Mouse (Mus musculus) right cerebral cortex, postnatal 4 days (tissue): ENCODE measurements around the gene Bid.

Experiments used
- DNase-seq: peaks from one replicate; pipeline ENCODE4 v3.0.0-alpha.2; 2022

Gene Bid

GRCm38 (mm10) chr6:120916074-120916971 lies at the start of gene Bid:
Gene Bid, minus strand, starts transcription at chr6:120916853.
- DNase-seq: peak; percentile 75

- DNase-seq: no peak
Measured at GRCm38 (mm10) chr6:120965814-120966213, 49.2 kb upstream of the Bid start.

GRCm38 (mm10) chr6:120964179-120964578 lies 47.5 kb upstream of the Bid start:
- DNase-seq: no peak

- no peak for DNase-seq
Measured at GRCm38 (mm10) chr6:120960338-120961030, 43.8 kb upstream of the Bid start.

GRCm38 (mm10) chr6:120957331-120957730 lies 40.7 kb upstream of the Bid start:
- DNase-seq: no peak

- DNase-seq: no peak
Measured at GRCm38 (mm10) chr6:120956259-120957161, 39.9 kb upstream of the Bid start.

GRCm38 (mm10) chr6:120955215-120955614 lies 38.6 kb upstream of the Bid start:
- DNase-seq: no peak

- no peak for DNase-seq
Measured at GRCm38 (mm10) chr6:120954241-120954640, 37.6 kb upstream of the Bid start.

GRCm38 (mm10) chr6:120952475-120952874 lies 35.8 kb upstream of the Bid start:
- DNase-seq: no peak

- DNase-seq: no peak
Measured at GRCm38 (mm10) chr6:120951311-120951710, 34.7 kb upstream of the Bid start.

- no peak for DNase-seq
Measured at GRCm38 (mm10) chr6:120945510-120945909, 28.9 kb upstream of the Bid start.

- no peak for DNase-seq
Measured at GRCm38 (mm10) chr6:120943964-120944363, 27.3 kb upstream of the Bid start.

GRCm38 (mm10) chr6:120943551-120943950 lies 26.9 kb upstream of the Bid start:
- DNase-seq: no peak

- no peak for DNase-seq
Measured at GRCm38 (mm10) chr6:120943079-120943478, 26.4 kb upstream of the Bid start.

GRCm38 (mm10) chr6:120941575-120941974 lies 24.9 kb upstream of the Bid start:
- no peak for DNase-seq

- no peak for DNase-seq
Measured at GRCm38 (mm10) chr6:120941084-120941481, 24.4 kb upstream of the Bid start.

GRCm38 (mm10) chr6:120940446-120941083 lies 23.9 kb upstream of the Bid start:
- no peak for DNase-seq

- DNase-seq: no peak
Measured at GRCm38 (mm10) chr6:120939783-120940182, 23.1 kb upstream of the Bid start.

GRCm38 (mm10) chr6:120938763-120939450 lies 22.3 kb upstream of the Bid start:
- DNase-seq: no peak

GRCm38 (mm10) chr6:120937999-120938608 lies 21.5 kb upstream of the Bid start:
- DNase-seq: no peak

- no peak for DNase-seq
Measured at GRCm38 (mm10) chr6:120937104-120937617, 20.5 kb upstream of the Bid start.
